Mouse (Mus musculus) telencephalon, adult 2 months (tissue): ENCODE results near the gene Tec.
A peak's percentile ranks its signal among the peaks of the same experiment; 100 is the strongest.

ENCODE experiments used
- DNase-seq: peaks from one replicate; pipeline ENCODE4 v3.0.0-alpha.2; 2011; ENCODE audit warnings: low read depth, low spot score

The Tec gene

DNA sequence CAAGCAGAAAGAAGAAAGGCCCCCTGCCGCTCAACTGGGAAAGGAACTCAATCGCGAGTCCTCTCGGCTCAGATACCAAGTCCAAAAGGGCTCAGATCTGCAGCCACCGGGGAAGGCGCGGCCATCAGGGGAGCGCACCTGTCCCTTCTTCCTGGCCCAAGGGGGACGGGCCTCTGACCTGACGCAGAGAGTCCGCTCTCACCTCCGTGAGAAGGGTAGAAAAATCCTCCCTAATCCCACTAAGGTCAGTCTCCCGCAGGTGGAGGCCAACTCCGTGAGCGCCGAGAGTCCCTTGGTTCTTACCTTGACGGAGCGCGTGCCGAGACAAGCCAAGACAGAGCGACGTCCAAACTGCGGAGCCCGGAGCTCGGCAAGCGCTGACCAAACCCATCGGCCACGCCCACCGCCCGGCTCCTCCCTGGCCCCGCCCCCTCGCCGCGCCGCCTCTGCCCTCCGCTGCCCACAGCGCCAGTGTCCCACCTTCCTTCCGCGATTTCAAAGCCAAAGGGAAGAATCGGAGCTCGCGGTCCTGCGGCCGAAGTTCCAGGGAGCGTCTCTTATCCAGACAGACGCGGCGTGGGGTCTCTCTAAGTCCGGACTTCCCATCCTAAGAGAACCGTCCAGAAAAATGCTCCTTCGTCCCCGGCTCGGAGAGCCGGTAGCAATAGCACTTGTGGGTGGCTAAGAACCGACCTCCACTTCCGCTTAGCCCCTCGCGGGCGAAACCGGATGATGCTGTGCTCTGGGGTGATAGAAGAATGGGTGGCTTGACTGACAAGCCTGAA lies at the start of gene Tec:
Tec (minus strand) TSS at position 393 of the 785 bp plus-strand sequence.
- DNase-seq, result no peak

DNA sequence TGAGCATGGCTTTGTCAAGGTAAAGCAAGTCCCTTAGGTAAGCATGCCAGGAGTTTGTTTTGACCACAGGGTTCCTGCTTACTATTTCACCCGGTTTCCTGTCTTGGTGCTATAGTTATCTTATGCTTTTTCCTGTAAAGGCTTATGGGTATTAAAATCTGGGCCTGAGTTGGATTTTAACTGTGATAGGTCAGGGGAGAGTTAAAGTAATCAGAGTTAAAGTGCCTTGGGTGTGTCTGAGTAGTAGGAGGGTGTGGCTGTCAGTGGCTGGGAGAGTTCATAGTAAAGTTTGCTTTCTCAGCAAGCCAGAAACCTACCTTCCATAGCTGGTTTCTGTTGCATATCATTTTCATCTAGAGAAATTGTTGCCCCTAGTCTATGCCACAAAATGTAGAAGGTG lies 48.6 kb upstream of the Tec start:
- DNase-seq, result no peak

GRCm38 (mm10) chr5:72916048-72916447 lies 47.8 kb upstream of the Tec start:
- DNase-seq, result no peak

DNA sequence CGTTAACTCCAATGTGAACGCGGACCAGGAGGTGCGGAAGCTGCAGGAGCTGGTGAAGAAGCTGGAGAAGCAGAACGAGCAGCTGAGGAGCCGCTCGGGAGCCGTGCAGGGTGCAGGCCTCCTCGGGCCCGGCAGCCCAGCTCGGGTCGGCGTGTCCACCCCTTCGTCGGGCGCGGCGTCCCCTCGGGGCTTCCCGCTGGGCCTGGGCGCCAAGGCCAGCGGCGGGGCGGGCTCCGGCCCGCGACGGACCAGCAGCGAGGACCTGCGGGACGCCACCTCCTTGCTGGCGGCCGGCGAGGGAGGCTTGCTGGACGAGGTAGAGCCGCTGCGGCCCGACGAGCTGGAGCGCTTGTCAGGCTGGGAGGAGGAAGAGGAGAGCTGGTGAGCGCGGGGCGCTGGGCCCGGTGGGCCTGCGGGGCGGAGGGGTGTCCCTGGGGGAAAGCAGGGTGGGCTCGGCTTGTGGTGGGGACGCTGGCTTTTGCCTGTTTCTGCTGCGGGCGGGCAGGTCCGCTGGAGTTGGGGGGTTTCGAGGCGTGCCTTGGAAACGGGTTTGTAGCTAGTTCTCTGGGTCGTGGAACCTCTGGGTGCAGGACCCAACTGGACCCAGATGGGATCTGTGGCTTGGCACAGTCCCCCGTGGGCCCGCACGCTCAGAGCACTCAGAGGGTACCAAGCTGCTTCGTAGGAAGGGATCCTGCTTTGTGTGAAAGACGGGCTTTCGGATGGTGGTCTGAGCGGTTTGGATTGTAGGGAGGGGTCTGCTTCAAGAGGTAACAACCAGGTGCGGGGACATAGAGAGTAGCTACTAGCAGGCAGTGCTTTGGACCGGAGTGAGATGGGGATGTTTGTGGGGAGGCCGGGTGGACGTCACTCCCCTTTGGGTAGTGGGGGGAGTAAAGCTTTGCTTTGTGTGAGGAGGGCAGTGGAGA lies 46.6 kb upstream of the Tec start:
- DNase-seq, result no peak

DNA sequence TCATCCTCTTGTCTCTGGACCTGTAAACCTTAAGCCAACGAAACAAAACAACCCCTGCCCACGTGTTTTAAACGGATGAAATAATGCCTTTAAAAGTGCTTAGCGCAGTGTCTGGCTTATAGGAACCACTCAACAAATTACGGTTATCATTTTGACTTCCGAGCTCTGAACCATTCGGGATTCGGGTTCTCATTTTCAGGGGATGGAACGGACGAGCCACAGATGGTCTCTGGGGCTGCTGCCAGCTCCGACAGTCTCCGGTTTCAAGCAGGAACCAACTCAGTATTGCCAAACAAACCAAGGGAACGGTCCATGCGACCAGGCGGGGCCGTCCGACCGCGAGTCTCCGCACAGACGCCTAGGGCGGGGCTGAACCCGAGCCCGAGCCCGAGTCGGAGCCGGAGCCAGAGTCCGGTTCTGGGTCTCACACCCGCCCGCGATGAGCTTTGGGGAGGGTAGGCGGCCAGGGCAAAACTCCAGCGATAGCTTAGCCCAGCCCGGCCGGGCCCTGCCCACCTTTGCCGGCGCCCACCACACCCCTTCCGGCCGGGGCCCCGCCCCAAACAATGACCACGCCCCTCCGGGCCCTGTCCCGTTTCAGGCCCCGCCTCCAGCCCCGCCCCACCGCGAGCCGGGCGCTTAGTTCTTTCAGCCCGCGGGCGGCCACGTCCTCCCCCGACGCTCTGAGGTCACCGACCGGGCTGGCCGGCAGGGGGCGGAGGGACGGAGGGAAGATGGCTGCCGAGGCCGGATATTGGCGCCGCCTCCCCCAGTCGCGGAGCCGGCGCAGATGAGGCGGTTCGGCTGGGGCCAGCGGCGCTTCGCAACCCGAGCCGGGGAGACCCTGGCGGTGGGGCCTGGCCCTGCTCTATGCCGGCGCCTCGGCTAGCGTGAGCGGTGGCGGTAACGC lies 45.6 kb upstream of the Tec start, which contains the start of gene Slain2:
Slain2 (plus strand) TSS at position 657 of the 910 bp plus-strand sequence.
- peak; percentile 83 for DNase-seq

DNA sequence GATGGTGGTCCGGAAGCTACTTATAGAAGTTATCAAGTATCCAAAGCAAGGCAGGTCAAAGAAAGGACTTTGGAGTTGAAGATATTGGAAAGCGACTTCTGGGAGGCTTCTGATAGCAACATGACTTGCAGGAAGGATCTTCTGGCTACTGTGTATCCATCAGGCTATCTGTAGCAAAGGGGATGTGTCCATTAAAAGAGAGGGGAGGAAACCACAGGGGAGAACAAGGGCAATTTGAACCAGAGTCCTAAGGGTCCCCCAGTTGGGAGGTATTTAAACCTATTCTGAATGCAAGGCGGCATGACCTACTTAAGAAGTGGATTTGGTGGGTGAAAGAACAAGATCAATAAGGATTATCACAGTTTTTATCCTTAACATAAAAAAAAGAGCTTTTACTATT lies 43.0 kb upstream of the Tec start:
- no peak for DNase-seq

DNA sequence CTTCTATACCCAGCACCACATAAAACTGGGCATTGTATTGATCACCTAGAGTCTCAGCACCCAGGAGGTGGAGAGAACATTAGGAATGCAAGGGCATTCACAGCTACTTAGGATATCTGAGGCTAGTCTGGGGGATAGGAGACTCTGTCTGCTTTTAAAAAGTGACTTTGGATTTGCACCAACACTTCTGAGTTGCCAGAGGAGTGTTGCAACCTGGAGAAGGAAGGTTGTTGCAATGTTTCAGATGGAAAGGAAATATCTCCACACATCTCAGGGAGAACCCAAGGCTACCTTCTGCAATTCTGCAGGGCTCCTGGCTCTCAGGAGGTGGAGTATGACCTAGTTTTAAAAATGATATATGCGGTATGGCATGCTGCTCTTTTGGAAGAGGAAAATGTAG lies 42.1 kb upstream of the Tec start:
- DNase-seq, result no peak

GRCm38 (mm10) chr5:72909363-72909762 lies 41.1 kb upstream of the Tec start:
- no peak for DNase-seq

DNA sequence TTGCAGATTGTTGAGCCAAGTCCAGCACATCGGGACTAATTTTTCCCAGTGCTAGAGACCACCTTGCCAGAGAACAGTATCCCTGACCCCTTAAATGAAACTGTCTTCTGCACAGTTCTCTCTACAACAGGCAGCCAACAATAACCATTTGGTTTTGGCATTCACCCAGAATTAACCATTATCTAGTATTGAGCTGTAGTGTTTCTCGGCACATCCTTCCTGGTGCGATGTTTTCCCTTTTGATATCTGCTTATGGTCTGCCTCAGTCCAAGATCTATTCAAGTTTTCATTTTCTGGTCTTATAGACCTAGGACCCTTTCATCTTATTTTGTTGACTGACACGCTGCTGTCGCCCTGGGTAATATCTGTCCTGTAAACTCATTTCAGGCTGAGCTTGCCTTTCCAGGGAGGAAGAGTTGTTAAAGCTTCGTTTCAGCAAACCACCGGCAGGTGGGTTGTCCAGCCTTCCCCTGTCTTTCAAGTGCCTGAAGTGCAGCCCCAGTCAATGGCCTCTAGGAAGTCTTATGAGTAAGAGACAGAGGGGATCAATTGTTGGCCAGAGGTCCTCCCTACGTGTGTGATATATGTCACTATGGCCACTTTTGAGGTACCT lies 40.1 kb upstream of the Tec start:
- no peak for DNase-seq

DNA sequence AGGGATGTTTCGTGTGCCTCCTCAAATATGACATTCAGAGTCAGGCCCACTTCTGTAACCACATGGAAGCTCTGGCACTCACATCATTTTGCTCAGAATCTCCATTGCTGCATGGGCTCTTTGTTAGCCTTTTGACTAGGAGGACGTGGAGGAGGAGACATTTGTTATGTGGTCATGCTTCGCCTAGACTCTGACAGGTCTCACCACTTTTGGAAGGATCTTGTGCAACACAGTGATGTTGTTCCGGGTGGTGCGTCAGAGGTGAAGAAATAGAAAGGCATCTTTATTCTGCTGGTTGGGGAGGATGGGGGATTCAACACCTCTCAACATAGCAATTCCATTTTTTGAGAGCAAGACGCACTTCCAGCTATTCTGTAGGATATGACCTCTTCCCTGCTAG lies 39.1 kb upstream of the Tec start:
- DNase-seq, result no peak

DNA sequence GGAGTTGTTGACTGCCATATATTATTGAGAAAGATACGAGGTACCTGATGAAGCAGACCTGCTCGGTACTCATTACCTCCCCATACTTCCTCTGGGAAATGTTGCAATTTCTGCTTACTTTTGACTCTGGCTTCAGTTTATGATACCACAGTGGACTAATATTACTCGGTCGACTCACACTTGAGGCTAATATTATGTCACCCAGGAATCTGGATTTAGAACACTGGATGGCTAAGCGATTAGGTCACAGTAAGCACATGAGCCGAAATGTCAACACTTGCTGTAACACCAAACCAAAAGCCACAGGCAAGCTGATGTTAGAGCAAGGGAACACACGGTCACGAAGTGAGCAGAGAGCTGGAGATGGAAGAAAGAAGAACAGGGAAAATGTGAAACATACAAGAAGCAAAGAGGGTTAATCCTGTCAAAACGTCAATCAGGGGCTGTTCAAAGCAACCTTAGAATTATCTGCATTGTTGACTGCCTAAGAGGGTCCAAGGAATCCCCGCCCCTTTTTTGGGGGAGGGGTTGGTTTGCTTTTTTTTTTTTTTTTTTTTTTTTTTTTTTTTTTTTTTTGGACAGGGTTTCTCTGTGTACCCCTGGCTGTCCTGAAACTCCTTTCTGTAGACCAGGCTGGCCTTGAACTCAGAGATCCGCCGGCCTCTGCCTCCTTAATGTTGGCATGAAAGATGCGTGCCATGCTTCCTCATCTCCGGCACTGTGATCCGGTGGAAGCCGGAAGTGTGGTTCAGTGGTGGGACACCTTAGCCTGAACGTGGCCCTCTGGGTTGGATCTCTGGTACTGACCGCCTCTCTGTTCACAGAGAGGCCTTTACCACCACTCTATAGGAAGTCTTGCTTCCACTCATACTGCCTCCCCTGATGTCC lies 36.9 kb upstream of the Tec start:
- no peak for DNase-seq

DNA sequence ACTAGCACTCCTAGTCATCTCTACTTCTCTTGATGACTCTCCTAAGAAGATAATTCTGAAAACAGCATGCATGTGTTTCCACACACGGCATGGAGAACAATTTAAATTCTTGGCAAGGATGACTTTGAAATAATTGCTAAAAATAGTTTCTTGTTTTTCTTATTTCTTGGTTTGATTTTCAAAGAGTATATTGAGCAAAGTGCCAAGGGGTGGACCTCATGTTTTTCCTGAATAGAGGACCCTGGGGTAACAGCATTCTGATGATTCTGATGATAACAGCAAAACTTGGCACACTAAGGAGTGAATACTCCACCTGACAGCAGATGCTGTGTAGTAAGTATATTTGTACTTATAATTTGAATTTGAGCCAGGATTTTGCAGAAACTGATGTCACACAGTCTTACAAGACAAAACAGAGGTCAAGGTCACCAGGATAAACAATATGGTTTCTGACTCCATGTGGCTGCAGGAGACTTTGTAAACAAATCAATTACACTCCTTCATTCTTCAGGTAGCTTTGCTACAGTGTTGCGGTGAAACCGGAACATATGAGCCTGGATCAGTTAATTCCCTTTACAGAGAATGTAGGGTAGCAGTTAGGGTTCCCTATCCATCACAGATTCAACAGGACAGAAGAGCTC lies 34.7 kb upstream of the Tec start:
- no peak for DNase-seq

DNA sequence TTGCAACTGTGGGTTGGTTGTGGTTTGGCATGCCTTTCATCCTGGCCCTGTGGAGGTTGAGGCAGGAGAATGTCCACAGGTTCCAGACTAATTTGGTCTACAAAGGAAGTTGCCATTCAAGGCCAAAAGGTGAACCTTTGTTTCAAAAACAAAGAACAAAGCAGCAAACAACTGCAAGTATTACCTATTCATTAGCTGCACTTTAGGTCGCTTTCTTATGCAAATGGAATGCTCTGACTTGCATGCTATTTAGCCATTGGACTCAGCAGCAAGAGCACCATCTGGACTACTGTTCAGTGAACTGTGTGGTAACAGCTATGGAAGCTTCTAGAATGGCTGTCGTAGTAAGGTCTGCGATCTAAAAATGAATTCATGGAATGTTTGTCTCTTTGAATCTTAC lies 34.0 kb upstream of the Tec start:
- DNase-seq, result no peak

DNA sequence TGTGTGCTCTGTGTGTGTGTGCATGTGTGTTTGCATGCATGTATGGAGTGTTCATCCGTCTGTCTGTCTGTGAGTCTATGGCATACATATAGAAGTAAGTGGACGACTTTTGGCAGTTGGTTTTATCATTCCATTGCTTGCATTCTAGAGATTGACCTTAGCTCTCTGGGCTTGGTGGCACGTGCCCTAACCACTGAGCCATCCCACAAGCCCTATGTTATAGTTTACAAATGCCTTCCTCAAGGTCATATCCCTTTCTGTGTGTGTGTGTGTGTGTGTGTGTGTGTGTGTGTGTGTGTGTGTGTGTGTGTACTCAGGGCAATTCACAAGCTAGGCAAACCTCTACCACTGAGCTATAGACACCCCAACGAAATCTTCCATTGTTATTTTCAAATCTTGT lies 33.6 kb upstream of the Tec start:
- DNase-seq, result no peak

DNA sequence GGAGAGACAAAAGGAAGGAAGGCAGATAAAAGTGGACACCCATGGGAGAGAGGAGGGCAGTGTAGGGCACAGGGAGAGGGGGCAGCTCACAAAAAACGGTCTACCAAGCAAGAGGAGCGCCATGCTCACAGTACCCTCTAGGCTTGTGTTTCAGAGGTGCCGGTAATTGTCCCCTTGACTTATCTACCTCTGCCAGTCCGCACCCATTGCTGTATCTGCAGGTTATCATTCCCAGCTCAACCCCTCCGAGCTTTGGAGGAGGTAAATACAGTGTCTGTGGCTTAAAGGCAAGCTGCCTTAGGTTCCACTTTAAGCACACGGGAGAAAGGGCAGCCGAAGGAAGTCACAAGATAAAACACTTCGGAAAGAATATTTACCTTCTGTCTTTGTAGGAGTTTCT lies 31.0 kb upstream of the Tec start:
- no peak for DNase-seq

GRCm38 (mm10) chr5:72897998-72898397 lies 29.7 kb upstream of the Tec start:
- no peak for DNase-seq

- no peak for DNase-seq
Measured at GRCm38 (mm10) chr5:72896478-72897279, 28.4 kb upstream of the Tec start.

DNA sequence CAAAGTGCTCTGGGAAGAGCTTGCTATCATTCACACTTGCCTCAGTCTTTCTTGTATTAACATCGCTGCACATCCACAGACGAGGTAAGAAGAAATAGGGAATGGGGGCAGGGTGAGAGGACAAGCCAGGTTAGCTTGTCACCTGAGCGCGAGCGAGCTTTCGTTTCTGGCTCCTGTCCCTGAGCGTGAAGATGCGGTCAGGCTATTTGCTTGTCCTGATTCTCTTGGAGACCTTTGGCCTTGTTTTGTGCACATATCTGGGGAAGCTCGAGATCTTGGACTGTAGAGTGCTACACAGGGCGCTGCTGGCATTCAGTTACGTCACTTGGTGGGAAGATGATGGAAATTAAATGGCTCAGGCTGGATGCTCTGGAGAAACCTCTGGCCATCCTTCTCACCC lies 27.0 kb upstream of the Tec start:
- DNase-seq, result no peak

DNA sequence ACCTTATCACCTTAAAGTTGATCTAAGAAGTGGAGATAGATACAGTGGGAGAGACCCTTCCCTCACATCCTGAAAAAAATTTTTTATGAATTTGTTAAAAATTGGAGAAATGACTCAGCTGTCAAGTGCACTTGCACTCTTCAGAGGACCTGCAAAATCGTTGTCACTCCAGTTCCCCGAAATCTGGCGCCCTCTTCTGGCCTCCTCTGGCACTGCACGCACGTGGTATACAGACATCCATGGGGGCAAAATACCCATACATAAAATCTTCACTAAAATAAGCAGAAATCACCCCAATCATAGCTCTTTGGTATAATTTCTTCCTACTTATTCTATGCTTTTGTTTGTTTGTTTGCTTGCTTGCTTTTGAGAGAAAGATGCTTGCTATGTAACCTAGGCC lies 25.7 kb upstream of the Tec start:
- DNase-seq, result no peak
